Mouse (Mus musculus): ENCODE measurements at regions not wholly inside any gene's neighbourhood (a gene's known extent, or its start where the extent isn't known, plus 50 kb on each side); places are given as distances from the start of the nearest gene placed in this dataset.

DNA sequence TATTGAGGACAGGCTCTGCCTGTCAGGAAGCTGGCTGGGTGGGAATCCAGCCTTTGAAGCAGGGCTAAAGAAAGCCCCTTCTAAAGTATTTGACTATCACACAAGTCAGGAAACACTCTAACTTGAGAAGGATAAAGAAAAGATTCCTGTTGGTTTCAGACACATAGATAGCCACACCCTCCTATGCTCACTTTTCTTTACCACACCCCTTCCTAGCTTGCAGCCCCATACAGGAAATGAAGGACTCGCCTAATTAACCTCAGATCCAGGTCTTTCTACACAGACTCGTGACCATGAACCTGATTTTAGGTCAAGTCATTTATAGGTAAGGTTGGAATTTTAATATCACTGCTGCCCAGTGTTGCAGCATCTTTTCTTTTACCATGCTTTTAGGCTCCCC, 154.9 kb downstream of the Tex36 start:
- TF ChIP-seq POLR2A (IDR thresholded peaks at IDR 0.05; ENCODE audit: insufficient read depth, low read length) = no peak
- TF ChIP-seq CTCF (IDR thresholded peaks at IDR 0.05; ENCODE audit: low read depth, low read length) = no peak
- TF ChIP-seq EP300 (IDR thresholded peaks at IDR 0.05; ENCODE audit: insufficient read depth, low read depth, low read length) = no peak
